Mouse (Mus musculus): ENCODE data around the gene Vps72. TPM values are rescaled to one million over a fixed set of nuclear protein-coding genes. Genes with fewer than 3 reads are reported as not detected.

The Vps72 gene
- total RNA-seq, 1 experiment = 35.7 TPM

DNA sequence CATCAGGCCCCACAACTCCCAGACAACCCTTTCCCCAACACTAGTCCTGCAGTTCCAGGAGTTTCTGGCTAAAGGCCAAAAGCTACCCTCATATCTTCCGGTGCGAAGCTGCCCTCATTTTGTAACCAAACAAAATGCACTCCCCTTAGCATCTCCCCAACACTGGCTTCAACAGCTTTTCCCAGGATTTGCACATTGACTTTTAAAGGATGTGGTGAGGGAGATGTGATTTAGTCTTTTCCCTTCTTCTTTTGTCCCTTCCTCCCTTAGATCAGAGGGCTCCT is 51.5 kb downstream of the Vps72 start:
- no peak for DNase-seq (ENCODE audit: low read depth, low spot score)
- Histone ChIP-seq H3K9me3 (ENCODE audit: control insufficient read depth, insufficient read depth, low read depth, low read length) (no peaks in the 10 kb centered on the region), H3K36me3 (ENCODE audit: control insufficient read depth, insufficient read depth, low read length, poor library complexity, severe bottlenecking) (no peaks in the 10 kb centered on the region), H3K4me3 (ENCODE audit: insufficient read depth in 1 of 2, low read depth in 1 of 2, low read length in 2 of 2, poor library complexity in 1 of 2, severe bottlenecking in 1 of 2) (peak overlapping the region in 1 of 2 experiments; percentile 86; a peak in 1 of 4 replicates), H3K4me1 (ENCODE audit: control insufficient read depth in 2 of 2, insufficient read depth in 2 of 2, low read length in 2 of 2, poor library complexity in 1 of 2) (peaks cover 4 to 25% of the 10 kb centered on the region in 2 experiments), H3K27ac (ENCODE audit: insufficient read depth, low read depth, low read length, poor library complexity, severe bottlenecking) (no peak overlapping the region), H3K9ac (ENCODE audit: insufficient read depth, low read depth, low read length, poor library complexity, severe bottlenecking) (no peak overlapping the region)
- in situ Hi-C loops (cut with MboI; ENCODE audit: low sequenced_read_pairs in 2 of 2, unreplicated experiment in 2 of 2) = no loop called here
- TF ChIP-seq CHD2 (IDR thresholded peaks at IDR 0.05; ENCODE audit: low read depth, low read length) (no peak), ZNF384 (IDR thresholded peaks at IDR 0.05; ENCODE audit: low read depth, low read length) (no peak), MAFK (IDR thresholded peaks at IDR 0.05; ENCODE audit: insufficient read depth, low read depth, low read length) (no peak), HCFC1 (IDR thresholded peaks at IDR 0.05; ENCODE audit: borderline replicate concordance, insufficient read depth, low read length) (no peak), ZC3H11A (IDR thresholded peaks at IDR 0.05; ENCODE audit: borderline replicate concordance, low read depth, low read length) (no peak)

DNA sequence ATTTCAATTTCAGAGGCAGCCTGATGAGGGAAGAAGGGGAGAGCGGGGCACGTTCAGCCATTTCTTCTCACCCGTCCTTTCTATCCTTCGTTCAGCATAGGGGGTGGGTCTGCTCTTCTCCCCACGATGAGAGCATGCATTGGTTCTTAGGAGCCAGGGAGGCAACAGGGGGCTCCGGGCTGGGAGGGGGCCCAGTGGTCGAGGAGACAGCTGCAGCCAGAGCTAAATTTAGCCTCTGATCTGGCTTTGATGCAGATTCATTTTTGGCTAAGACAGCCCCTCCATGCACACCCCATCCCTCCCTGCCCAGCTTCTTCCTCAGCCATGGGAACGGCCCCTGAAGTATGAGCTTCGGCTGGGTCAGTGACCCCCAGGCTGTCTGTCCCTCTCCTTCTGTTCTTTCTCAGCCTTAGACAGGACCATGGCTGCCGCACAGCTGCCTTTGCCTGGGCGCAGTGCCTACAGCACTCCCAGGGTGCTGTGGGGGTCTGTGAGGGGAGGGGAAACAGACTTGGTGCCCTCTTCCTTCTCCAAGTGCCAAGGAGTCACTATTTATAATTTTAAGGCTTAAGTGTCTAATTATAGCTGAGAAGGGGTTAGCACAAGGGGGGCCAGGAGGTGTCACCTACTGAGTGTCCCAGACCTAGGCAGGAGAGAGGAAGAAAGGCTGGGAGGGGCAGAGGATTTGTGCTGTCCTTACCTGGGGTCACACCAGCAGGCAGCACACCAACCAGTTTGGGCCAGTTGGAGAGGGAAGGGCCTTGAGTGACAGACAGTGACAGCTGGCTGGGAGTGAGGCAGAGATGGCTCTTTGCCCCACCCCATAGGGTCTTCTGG is 52.8 kb downstream of the Vps72 start:
- H3K4me3 ChIP-seq (ENCODE audit: insufficient read depth in 1 of 2, low read depth in 1 of 2, low read length in 2 of 2, poor library complexity in 1 of 2, severe bottlenecking in 1 of 2) = no peak overlapping the region
- DNase-seq (ENCODE audit: low read depth, low spot score) = peak; percentile 33
- H3K27ac ChIP-seq (ENCODE audit: insufficient read depth, low read depth, low read length, poor library complexity, severe bottlenecking) = no peak overlapping the region
- H3K9me3 ChIP-seq (ENCODE audit: control insufficient read depth, insufficient read depth, low read depth, low read length) = no peaks in the 10 kb centered on the region
- H3K36me3 ChIP-seq (ENCODE audit: control insufficient read depth, insufficient read depth, low read length, poor library complexity, severe bottlenecking) = no peaks in the 10 kb centered on the region; the same call in 1 of the 2 replicates
- H3K9ac ChIP-seq (ENCODE audit: insufficient read depth, low read depth, low read length, poor library complexity, severe bottlenecking) = no peak overlapping the region
- peaks cover 4 to 25% of the 10 kb centered on the region in 2 experiments for H3K4me1 ChIP-seq (ENCODE audit: control insufficient read depth in 2 of 2, insufficient read depth in 2 of 2, low read length in 2 of 2, poor library complexity in 1 of 2)
- in situ Hi-C loops (cut with MboI; ENCODE audit: low sequenced_read_pairs in 2 of 2, unreplicated experiment in 2 of 2) = no loop called here
- TF ChIP-seq ZC3H11A (IDR thresholded peaks at IDR 0.05; ENCODE audit: borderline replicate concordance, low read depth, low read length) = no peak
- no peak for TF ChIP-seq HCFC1 (IDR thresholded peaks at IDR 0.05; ENCODE audit: borderline replicate concordance, insufficient read depth, low read length)
- TF ChIP-seq CHD2 (IDR thresholded peaks at IDR 0.05; ENCODE audit: low read depth, low read length) = no peak
- no peak for TF ChIP-seq MAFK (IDR thresholded peaks at IDR 0.05; ENCODE audit: insufficient read depth, low read depth, low read length)

DNA sequence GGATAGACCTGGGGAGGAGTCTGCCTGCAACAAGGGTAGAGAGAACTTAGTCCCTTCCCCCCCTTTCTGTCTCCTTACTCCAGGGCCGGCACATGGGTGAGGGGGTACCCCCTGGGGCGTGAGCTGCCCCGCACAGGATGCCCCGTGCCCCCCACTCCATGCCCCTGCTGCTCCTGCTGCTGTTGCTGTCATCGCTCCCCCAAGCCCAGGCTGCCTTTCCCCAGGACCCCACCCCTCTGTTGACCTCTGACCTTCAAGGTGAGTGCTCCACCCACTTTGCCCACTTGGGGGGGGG is 53.4 kb downstream of the Vps72 start:
- Histone ChIP-seq H3K4me1 (ENCODE audit: control insufficient read depth in 2 of 2, insufficient read depth in 2 of 2, low read length in 2 of 2, poor library complexity in 1 of 2) (peaks cover 4 to 25% of the 10 kb centered on the region in 2 experiments), H3K9me3 (ENCODE audit: control insufficient read depth, insufficient read depth, low read depth, low read length) (no peaks in the 10 kb centered on the region), H3K4me3 (ENCODE audit: insufficient read depth in 1 of 2, low read depth in 1 of 2, low read length in 2 of 2, poor library complexity in 1 of 2, severe bottlenecking in 1 of 2) (no peak overlapping the region), H3K27ac (ENCODE audit: insufficient read depth, low read depth, low read length, poor library complexity, severe bottlenecking) (no peak overlapping the region), H3K36me3 (ENCODE audit: control insufficient read depth, insufficient read depth, low read length, poor library complexity, severe bottlenecking) (no peaks in the 10 kb centered on the region; the same call in none of the 2 replicates), H3K9ac (ENCODE audit: insufficient read depth, low read depth, low read length, poor library complexity, severe bottlenecking) (no peak overlapping the region)
- TF ChIP-seq HCFC1 (IDR thresholded peaks at IDR 0.05; ENCODE audit: borderline replicate concordance, insufficient read depth, low read length) = no peak
- no peak for TF ChIP-seq ZC3H11A (IDR thresholded peaks at IDR 0.05; ENCODE audit: borderline replicate concordance, low read depth, low read length)
- no peak for TF ChIP-seq CHD2 (IDR thresholded peaks at IDR 0.05; ENCODE audit: low read depth, low read length)
- TF ChIP-seq ZNF384 (IDR thresholded peaks at IDR 0.05; ENCODE audit: low read depth, low read length) = no peak
- TF ChIP-seq MAFK (IDR thresholded peaks at IDR 0.05; ENCODE audit: insufficient read depth, low read depth, low read length) = no peak
- DNase-seq (ENCODE audit: low read depth, low spot score) = no peak
- in situ Hi-C loops (cut with MboI; ENCODE audit: low sequenced_read_pairs in 2 of 2, unreplicated experiment in 2 of 2) = no loop called here

DNA sequence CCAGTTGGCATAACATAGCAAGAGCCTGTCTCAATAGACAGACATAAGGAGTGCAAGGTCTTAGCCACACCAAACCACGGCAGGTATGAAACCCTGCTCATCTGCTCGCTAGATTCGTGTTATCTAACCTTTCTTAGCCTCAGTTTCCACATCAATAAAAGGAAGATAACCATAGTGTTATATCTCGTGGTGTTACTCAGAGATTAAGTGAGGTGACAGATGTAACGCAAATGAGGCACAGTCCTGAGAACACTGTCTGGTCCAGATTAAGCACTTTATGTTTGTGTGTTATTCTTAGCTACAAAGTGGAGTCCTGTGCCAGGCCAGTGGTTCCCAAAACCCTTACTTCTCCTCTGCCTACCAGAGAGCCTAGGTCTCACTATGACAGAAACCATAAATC is 54.0 kb downstream of the Vps72 start:
- TF ChIP-seq ZC3H11A (IDR thresholded peaks at IDR 0.05; ENCODE audit: borderline replicate concordance, low read depth, low read length) (no peak), ZNF384 (IDR thresholded peaks at IDR 0.05; ENCODE audit: low read depth, low read length) (no peak), CHD2 (IDR thresholded peaks at IDR 0.05; ENCODE audit: low read depth, low read length) (no peak), HCFC1 (IDR thresholded peaks at IDR 0.05; ENCODE audit: borderline replicate concordance, insufficient read depth, low read length) (no peak), MAFK (IDR thresholded peaks at IDR 0.05; ENCODE audit: insufficient read depth, low read depth, low read length) (no peak)
- H3K36me3 ChIP-seq (ENCODE audit: control insufficient read depth, insufficient read depth, low read length, poor library complexity, severe bottlenecking) = peaks cover 5% of the 10 kb centered on the region
- DNase-seq (ENCODE audit: low read depth, low spot score) = no peak
- no peak overlapping the region for H3K27ac ChIP-seq (ENCODE audit: insufficient read depth, low read depth, low read length, poor library complexity, severe bottlenecking)
- no peak overlapping the region for H3K4me3 ChIP-seq (ENCODE audit: insufficient read depth in 1 of 2, low read depth in 1 of 2, low read length in 2 of 2, poor library complexity in 1 of 2, severe bottlenecking in 1 of 2)
- H3K4me1 ChIP-seq (ENCODE audit: control insufficient read depth in 2 of 2, insufficient read depth in 2 of 2, low read length in 2 of 2, poor library complexity in 1 of 2) = peaks cover 0 to 25% of the 10 kb centered on the region in 2 experiments; a peak in 3 of 4 replicates
- in situ Hi-C loops (cut with MboI; ENCODE audit: low sequenced_read_pairs in 2 of 2, unreplicated experiment in 2 of 2) = no loop called here
- H3K9me3 ChIP-seq (ENCODE audit: control insufficient read depth, insufficient read depth, low read depth, low read length) = no peaks in the 10 kb centered on the region
- no peak overlapping the region for H3K9ac ChIP-seq (ENCODE audit: insufficient read depth, low read depth, low read length, poor library complexity, severe bottlenecking)
